Mouse (Mus musculus) inflammation-experienced regulatory T-cells, adult 6 months (primary cell): ENCODE data around the gene Fibcd1. TPM values are rescaled to one million over a fixed set of nuclear protein-coding genes. Genes with fewer than 3 reads are reported as not detected.

ENCODE experiments used
- ATAC-seq: one replicate; pipeline ENCODE4 v1.8.0; 2017
- polyA plus RNA-seq, 3 experiments: library from polyadenylated mRNA; unstranded; fragments of 100-300 nt; shearing (Covaris generic); gene quantifications; one replicate each; pipeline ENCODE4 v1.2.1; 2017

Fibcd1 gene
- polyA plus RNA-seq = under 1 TPM in 1 of 3 experiments, not detected in 2; 0.22 TPM

- peak; percentile 32 for ATAC-seq
Observed at GRCm38 (mm10) chr2:31845896-31846691, at the start of gene Fibcd1. Gene Fibcd1, minus strand, starts transcription at chr2:31846005.

- ATAC-seq = no peak
Observed at GRCm38 (mm10) chr2:31894221-31894870, 48.5 kb upstream of the Fibcd1 start.

- no peak for ATAC-seq
Observed at GRCm38 (mm10) chr2:31893110-31893669, 47.4 kb upstream of the Fibcd1 start.

GRCm38 (mm10) chr2:31891219-31891618 is 45.4 kb upstream of the Fibcd1 start:
- ATAC-seq = no peak

GRCm38 (mm10) chr2:31888871-31889270 is 43.1 kb upstream of the Fibcd1 start:
- ATAC-seq = no peak

DNA sequence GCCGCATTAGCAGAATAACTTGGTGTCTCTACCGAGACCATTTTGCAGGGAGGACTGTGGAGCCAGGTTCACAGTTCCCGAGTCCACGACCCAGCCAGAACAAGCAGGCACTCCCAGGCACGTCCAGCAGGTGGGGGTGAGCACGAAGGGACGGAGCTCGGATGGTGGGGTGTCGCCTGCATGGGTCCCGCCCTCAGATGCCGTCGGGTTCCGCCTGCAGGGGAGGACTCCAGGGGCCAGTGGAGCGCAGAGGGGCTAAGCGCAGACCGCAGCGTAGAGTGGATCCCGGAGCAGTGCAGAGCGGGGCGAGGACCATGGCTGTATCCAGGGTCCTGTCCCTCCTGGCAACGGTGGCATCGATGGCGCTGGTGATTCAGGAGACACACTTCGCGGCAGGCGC is 41.2 kb upstream of the Fibcd1 start, which contains the start of gene Lamc3:
Gene Lamc3, plus strand, starts transcription at position 262 of the 400 bp plus-strand sequence.
- ATAC-seq = no peak

GRCm38 (mm10) chr2:31884806-31885205 is 39.0 kb upstream of the Fibcd1 start:
- peak; percentile 36 for ATAC-seq

- no peak for ATAC-seq
Observed at GRCm38 (mm10) chr2:31883061-31883460, 37.3 kb upstream of the Fibcd1 start.

DNA sequence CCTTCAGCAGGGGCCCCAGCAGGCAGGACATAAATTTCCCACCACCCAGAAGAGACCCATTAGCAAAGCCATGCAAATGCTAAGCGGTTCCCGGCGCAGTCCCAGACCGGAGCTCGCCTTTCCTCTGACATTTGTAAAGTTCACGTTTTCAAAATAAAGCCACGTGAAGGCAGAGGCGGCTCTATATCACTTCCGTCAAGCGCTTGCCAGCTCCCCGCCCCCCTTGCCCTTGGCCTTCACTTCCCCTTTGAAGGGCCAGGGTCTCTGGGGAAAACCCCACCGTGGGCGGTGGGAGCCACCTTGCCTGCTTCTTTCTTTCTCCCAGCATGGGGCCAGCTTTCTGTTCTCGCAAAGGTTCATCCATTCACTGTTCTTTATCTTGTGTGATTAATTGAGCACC is 35.1 kb upstream of the Fibcd1 start:
- peak; percentile 92 for ATAC-seq

DNA sequence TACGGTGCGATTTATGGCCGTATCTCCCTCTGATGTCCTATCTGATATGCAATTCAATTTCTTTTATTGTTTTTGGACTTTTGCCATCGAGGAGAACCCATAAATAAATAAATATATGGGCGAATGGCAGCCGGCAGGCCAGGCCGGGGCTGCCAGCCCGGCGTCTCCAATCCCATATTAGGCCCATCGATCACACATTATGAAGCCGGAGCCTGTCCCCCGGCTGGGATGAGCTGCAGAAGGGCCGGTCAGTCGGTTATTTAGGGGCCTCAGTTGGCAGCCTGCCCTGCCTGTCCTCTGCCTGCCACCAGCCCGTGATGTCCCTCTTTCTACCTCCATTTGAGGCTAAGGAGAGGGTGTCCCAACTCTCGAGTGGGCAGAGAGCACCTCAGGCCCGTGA is 32.8 kb upstream of the Fibcd1 start:
- no peak for ATAC-seq

DNA sequence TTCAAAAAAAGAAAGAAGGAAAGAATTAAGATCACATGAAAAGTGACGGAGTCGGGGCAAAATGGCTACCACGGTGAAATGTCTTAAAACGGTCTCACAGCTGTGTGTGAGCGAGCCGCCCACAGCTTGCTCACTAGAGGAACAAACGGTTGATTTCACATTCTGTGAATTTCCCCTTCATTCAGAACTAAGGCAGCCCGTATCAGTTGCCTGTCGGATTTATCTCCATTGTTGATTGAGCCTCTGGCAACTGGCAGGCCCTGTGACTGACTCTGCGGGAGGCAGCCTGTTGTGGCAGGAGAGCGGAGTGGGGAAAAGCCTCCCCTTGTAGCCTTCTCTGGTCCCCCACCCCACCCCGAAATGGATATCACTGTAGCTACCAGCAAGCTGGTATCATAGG is 30.6 kb upstream of the Fibcd1 start:
- ATAC-seq = no peak

- ATAC-seq = no peak
Observed at GRCm38 (mm10) chr2:31874290-31874855, 28.6 kb upstream of the Fibcd1 start.

DNA sequence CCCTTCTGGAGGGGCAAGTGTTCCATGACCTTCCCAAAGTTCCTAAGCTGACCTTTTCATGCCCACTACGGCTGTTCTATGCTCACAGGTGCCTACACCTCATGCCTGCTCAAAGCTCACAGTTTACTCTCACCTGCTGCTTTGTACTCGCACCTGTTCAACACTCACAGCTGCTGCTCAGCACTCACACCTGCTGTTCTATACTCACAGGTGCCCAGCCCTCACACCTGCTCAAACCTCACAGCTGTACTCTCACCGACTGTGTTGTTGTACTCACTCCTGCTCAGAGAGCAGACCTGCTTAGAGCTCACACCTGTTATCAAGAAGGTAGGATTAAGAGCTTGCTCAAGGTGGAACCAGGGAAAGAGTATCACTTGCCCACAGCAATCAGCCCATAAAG is 24.9 kb upstream of the Fibcd1 start:
- no peak for ATAC-seq

GRCm38 (mm10) chr2:31869692-31870091 is 23.9 kb upstream of the Fibcd1 start:
- ATAC-seq = no peak

GRCm38 (mm10) chr2:31868538-31869164 is 22.8 kb upstream of the Fibcd1 start:
- ATAC-seq = no peak

DNA sequence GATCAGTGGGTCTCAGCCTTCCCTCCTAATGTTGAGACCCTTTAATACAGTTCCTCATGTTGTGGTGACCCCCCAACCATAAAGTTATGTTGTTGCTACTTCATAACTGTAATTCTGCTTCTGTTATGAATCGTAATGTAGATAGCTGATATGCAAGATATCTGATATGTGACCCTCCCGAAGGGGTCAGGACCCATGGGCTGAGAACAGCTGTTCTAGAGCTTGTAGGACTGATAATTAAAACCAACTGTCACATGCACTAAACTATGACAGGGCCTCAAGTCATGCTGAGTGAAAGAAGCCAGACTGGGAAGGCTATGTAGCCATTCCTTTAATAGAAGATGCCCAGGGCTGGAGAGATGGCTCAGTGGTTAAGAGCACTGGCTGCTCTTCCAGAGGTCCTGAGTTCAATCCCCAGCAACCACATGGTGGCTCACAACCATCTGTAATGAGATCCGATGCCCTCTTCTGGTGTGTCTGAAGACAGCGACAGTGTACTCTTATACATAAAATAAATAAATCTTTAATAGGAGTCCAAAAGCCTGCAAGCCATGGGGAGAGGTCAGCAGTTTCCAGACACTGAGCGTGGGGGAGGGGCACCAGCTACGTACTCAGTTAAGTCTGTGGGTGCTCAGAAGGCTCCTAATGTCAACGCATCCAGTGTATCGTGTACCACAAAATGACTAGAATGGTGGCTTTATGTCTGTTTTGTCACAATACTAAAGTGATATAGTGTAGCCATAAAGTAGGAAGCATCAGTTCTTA is 22.1 kb upstream of the Fibcd1 start:
- no peak for ATAC-seq

DNA sequence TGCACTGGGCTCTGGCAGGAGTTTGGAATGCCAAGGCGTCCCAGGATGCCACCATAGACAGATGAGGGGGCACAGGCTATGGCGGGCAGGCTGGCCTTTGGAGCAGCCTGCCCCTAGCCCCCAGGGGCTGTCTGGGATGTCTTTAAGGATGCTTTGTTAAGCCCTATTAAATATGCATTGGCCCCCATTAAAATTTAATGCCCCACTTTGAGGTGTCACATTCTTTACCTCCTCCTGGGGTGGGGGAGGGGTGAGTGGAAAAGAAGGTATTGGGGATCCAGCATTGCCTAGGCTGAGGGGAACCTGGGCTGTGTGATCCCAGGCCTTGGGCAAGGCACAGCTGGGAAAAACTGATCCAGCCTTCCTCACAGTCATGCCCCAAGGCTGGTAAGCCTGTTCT is 20.0 kb upstream of the Fibcd1 start:
- ATAC-seq = no peak

- ATAC-seq = no peak
Observed at GRCm38 (mm10) chr2:31865322-31865721, 19.5 kb upstream of the Fibcd1 start.

GRCm38 (mm10) chr2:31864891-31865290 is 19.1 kb upstream of the Fibcd1 start:
- ATAC-seq = no peak

DNA sequence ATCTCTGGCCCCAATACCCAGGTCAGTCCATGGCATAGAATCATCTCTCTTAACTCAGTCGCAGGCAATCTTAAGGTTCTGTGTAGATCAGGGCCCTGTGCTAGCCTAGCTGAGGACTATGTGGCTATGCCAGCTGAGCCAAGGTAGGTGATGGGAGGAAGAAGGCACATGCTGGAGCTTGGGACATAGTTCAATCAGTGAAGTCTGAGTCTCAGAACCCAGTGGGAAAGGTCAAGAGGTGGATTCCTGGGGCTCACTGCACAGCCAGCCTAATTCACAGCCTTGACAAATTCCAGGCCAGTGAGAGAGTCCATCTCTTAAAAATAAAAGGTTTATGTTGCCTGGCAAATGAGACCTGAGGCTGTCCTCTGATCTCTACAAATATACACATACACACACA is 18.0 kb upstream of the Fibcd1 start:
- ATAC-seq = no peak

DNA sequence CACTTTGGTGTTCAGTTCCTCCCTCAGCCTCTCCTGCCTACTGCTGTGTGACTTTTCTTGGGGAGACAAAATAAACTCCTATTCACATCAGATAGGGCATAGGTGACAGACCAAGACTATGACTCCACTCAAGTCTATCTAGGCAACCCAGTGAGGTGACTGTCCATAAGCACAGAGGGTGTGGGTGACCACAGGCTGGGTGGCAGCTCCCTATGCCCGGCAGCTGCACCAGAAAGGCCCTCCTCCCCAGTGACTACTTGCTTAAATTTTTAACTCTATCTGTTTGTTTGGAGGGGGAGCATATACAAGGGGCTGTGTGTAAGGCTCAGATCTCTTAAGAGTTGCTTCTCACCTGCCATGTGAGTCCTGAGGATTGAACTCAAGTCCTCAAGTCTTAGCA is 17.1 kb upstream of the Fibcd1 start:
- ATAC-seq = no peak

- ATAC-seq = no peak
Observed at GRCm38 (mm10) chr2:31858500-31858899, 12.7 kb upstream of the Fibcd1 start.
